In the genomic region with DNA sequence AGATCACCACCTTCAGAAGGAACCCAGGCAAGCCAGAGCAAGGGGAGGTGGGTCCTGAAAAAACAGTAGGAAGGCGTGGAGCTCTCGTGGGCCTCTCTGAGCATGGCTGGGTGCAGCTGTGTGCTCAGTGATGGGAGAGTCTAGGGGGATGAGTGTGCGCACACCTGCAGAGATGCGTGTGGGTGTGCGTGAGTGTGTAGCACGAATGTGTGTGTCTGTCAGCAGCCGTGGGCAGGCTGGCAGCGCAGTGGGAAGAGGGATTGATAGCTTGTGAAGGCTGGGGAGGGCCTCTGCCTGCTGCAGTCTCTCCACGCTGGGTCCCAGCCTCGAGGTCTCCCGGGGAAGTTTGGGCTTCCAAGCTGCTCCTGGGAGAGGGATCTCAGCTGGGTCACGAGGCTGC, we compare ENCODE assay signal across 25 mouse cellular contexts. TPM values are rescaled to one million over a fixed set of nuclear protein-coding genes. Genes with fewer than 3 reads are reported as not detected.
DNase-seq lines count a peak whose midpoint lies in the region; ATAC-seq and TF ChIP-seq lines count a peak whose summit lies in the region.
"Had no signal": no experiment of that assay in that cellular context is flagged by ENCODE, and none has a peak within 500 bp of the region (broad histone marks: within the 10 kb centered on the region; RNA-seq: fewer than 3 reads in every experiment).

No protein-coding gene starts in this region.

- 78% methylated on average over 12 of the region's 12 CpGs for WGBS in hindbrain, embryonic 13.5 days
- WGBS in hindbrain, embryonic 10.5 days, result 79% methylated on average over 12 of the region's 12 CpGs

- no peak overlapping the region for H3K4me2 ChIP-seq in hindbrain, embryonic 13.5 days
- H3K4me2 ChIP-seq: embryonic facial prominence, embryonic 13.5 days; hindbrain, embryonic 12.5 days; limb, embryonic 12.5 days; liver, embryonic 13.5 days; neural tube, embryonic 15.5 days; stomach, embryonic 15.5 days had no signal

- intact Hi-C loops in left cerebral cortex, postnatal 4 days (cut with DNase I), result loop anchor here (5.0 to 10.0 kb wide), 3 partner anchors 53 to 155 kb away; a partner anchor contains a TSS
- intact Hi-C loops in left cerebral cortex, adult 2 months (cut with DNase I), result loop anchor here (2.0 kb wide), 1 partner anchor 47 kb away; no protein-coding TSS in a partner anchor

- no peak overlapping the region for H3K4me3 ChIP-seq in hindbrain, embryonic 13.5 days
- H3K4me3 ChIP-seq in hindbrain, embryonic 10.5 days, result no peak overlapping the region
- no peak overlapping the region for H3K4me3 ChIP-seq in left cerebral cortex, adult 2 months
- H3K4me3 ChIP-seq: embryonic facial prominence, embryonic 13.5 days; hindbrain, embryonic 12.5 days; limb, embryonic 12.5 days; liver, embryonic 13.5 days; neural tube, embryonic 15.5 days; stomach, embryonic 15.5 days had no signal

- DNase-seq in hindbrain, embryonic 10.5 days (ENCODE audit: low spot score), result no peak
- DNase-seq in left cerebral cortex, adult 18-20 months (ENCODE audit: low spot score in 2 of 2), result peak; percentile 49 to 70
- no peak for DNase-seq in left cerebral cortex, postnatal 4 days
- peak; percentile 58 to 73 for DNase-seq in left cerebral cortex, adult 2 months (ENCODE audit: extremely low spot score in 1 of 2, low spot score in 2 of 2)
- peak; percentile 34 for DNase-seq in right cerebral cortex, postnatal 14 days
- DNase-seq in embryo, embryonic 10 days (ENCODE audit: low spot score), result no peak
- DNase-seq in embryo, embryonic 9.5 days (ENCODE audit: extremely low spot score), result no peak
- DNase-seq: adrenal gland, adult 2 months; cerebellum, adult 11 months; gastrocnemius, postnatal 10 days; heart, adult 18-20 months; kidney, adult 11 months; kidney, postnatal 10 days; liver, embryonic 13.5 days had no signal

- H3K9me3 ChIP-seq in hindbrain, embryonic 13.5 days, result no peaks in the 10 kb centered on the region
- H3K9me3 ChIP-seq in hindbrain, embryonic 10.5 days, result no peaks in the 10 kb centered on the region
- H3K9me3 ChIP-seq: embryonic facial prominence, embryonic 13.5 days; hindbrain, embryonic 12.5 days; limb, embryonic 12.5 days; liver, embryonic 13.5 days; neural tube, embryonic 15.5 days; stomach, embryonic 15.5 days had no signal

- no peak overlapping the region for H3K27ac ChIP-seq in hindbrain, embryonic 13.5 days
- no peak overlapping the region for H3K27ac ChIP-seq in hindbrain, embryonic 10.5 days
- H3K27ac ChIP-seq in left cerebral cortex, adult 2 months, result peak overlapping the region; percentile 11; the same call in 1 of the 2 replicates
- H3K27ac ChIP-seq: embryonic facial prominence, embryonic 13.5 days; hindbrain, embryonic 12.5 days; limb, embryonic 12.5 days; liver, embryonic 13.5 days; neural tube, embryonic 15.5 days; stomach, embryonic 15.5 days had no signal

- H3K4me1 ChIP-seq in hindbrain, embryonic 13.5 days (replicated peaks), result peaks cover 31% of the 10 kb centered on the region
- peaks cover 24% of the 10 kb centered on the region for H3K4me1 ChIP-seq in hindbrain, embryonic 10.5 days (replicated peaks)

- peaks cover 32% of the 10 kb centered on the region for H3K27me3 ChIP-seq in hindbrain, embryonic 13.5 days
- H3K27me3 ChIP-seq in hindbrain, embryonic 10.5 days (ENCODE audit: insufficient read depth, poor library complexity, severe bottlenecking), result peaks cover 50% of the 10 kb centered on the region

- no peak for TF ChIP-seq CTCF in left cerebral cortex, adult 2 months (IDR thresholded peaks at IDR 0.05)

- no peaks in the 10 kb centered on the region for H3K36me3 ChIP-seq in hindbrain, embryonic 13.5 days
- H3K36me3 ChIP-seq in hindbrain, embryonic 10.5 days, result no peaks in the 10 kb centered on the region
- H3K36me3 ChIP-seq: embryonic facial prominence, embryonic 13.5 days; hindbrain, embryonic 12.5 days; limb, embryonic 12.5 days; neural tube, embryonic 15.5 days; stomach, embryonic 15.5 days had no signal

- no peak for ATAC-seq in hindbrain, embryonic 13.5 days (ENCODE audit: low FRiP score)
- ATAC-seq: forebrain, embryonic 16.5 days had no signal

- H3K9ac ChIP-seq in hindbrain, embryonic 13.5 days, result peak overlapping the region; percentile 9; the same call in 1 of the 2 replicates
- H3K9ac ChIP-seq: embryonic facial prominence, embryonic 13.5 days; hindbrain, embryonic 12.5 days; limb, embryonic 12.5 days; liver, embryonic 13.5 days; neural tube, embryonic 15.5 days; stomach, embryonic 15.5 days had no signal

RNA-seq across cellular contexts. Expression of a gene that starts 3.1 kb away (rescaled TPM):
- 34.5 and 36.4 TPM in 2 replicates for polyA plus RNA-seq in hindbrain, embryonic 13.5 days (2015; fragmentation: Nextera tagmentation; extraction: Ambion mirVana)
- 9.0 and 14.0 TPM in 2 replicates for polyA plus RNA-seq in hindbrain, embryonic 10.5 days (2016; fragmentation: Nextera tagmentation; extraction: Ambion mirVana)
- total RNA-seq in left cerebral cortex, adult 18-20 months (2021), result 10 to 100 TPM; 72.8 to 99.1 TPM
- total RNA-seq in left cerebral cortex, postnatal 4 days (2021), result 10 to 100 TPM; 35.9 to 48.5 TPM
- 10 to 100 TPM; 63.3 to 80.9 TPM for total RNA-seq in left cerebral cortex, adult 2 months (2021)
- total RNA-seq: common myeloid progenitor, adult 5-6 weeks; heart, adult 18-20 months; megakaryocyte-erythroid progenitor cell, adult 5-6 weeks had no signal

RNA-seq across cellular contexts. Expression of a gene that starts 15.7 kb away (rescaled TPM):
- 0.08 and 0.28 TPM in 2 replicates for polyA plus RNA-seq in hindbrain, embryonic 13.5 days (2015; fragmentation: Nextera tagmentation; extraction: Ambion mirVana)
- polyA plus RNA-seq in hindbrain, embryonic 10.5 days (2016; fragmentation: Nextera tagmentation; extraction: Ambion mirVana), result 0.30 and 0.36 TPM in 2 replicates
- under 1 TPM; 0.45 to 0.72 TPM for total RNA-seq in left cerebral cortex, adult 18-20 months (2021)
- under 1 TPM in 1 of 2 experiments, not detected in 1; 0.30 TPM for total RNA-seq in left cerebral cortex, postnatal 4 days (2021)
- under 1 TPM in 1 of 2 experiments, not detected in 1; 0.40 TPM for total RNA-seq in left cerebral cortex, adult 2 months (2021)
- total RNA-seq: common myeloid progenitor, adult 5-6 weeks; megakaryocyte-erythroid progenitor cell, adult 5-6 weeks had no signal

RNA-seq across cellular contexts. Expression of a gene that starts 51.9 kb away (rescaled TPM):
- not detected in 2 replicates for polyA plus RNA-seq in hindbrain, embryonic 13.5 days (2015; fragmentation: Nextera tagmentation; extraction: Ambion mirVana)
- 1.4 TPM in 1 of 2 replicates, not detected in the other for polyA plus RNA-seq in hindbrain, embryonic 10.5 days (2016; fragmentation: Nextera tagmentation; extraction: Ambion mirVana)
- total RNA-seq in left cerebral cortex, adult 18-20 months (2021), result under 1 TPM; 0.26 to 0.93 TPM
- not detected for total RNA-seq in left cerebral cortex, postnatal 4 days (2021)
- under 1 TPM; 0.30 to 0.48 TPM for total RNA-seq in left cerebral cortex, adult 2 months (2021)
- total RNA-seq: adrenal gland, adult 2 months; common myeloid progenitor, adult 5-6 weeks; gastrocnemius, postnatal 10 days; heart, adult 18-20 months; megakaryocyte-erythroid progenitor cell, adult 5-6 weeks had no signal
- polyA plus RNA-seq: forebrain, embryonic 16.5 days; heart, embryonic 16.5 days; liver, embryonic 13.5 days; lung, embryonic 16.5 days; neural tube, embryonic 15.5 days; stomach, embryonic 15.5 days had no signal

RNA-seq across cellular contexts. Expression of a gene that starts 54.9 kb away (rescaled TPM):
- 14.1 and 14.8 TPM in 2 replicates for polyA plus RNA-seq in hindbrain, embryonic 13.5 days (2015; fragmentation: Nextera tagmentation; extraction: Ambion mirVana)
- polyA plus RNA-seq in hindbrain, embryonic 10.5 days (2016; fragmentation: Nextera tagmentation; extraction: Ambion mirVana), result 11.5 and 13.5 TPM in 2 replicates
- 10 to 100 TPM; 27.1 to 28.1 TPM for total RNA-seq in left cerebral cortex, adult 18-20 months (2021)
- 10 to 100 TPM; 19.3 to 21.5 TPM for total RNA-seq in left cerebral cortex, postnatal 4 days (2021)
- 10 to 100 TPM; 26.1 to 28.7 TPM for total RNA-seq in left cerebral cortex, adult 2 months (2021)

Comparison
In these comparisons a context has a peak if more than half of its experiments do, and no peak if none do; other contexts are left out.
1. DNase-seq: peak in left cerebral cortex, adult 18-20 months (2 of 2), left cerebral cortex, adult 2 months (2 of 2) and right cerebral cortex, postnatal 14 days (single experiment); none in hindbrain, embryonic 10.5 days (single experiment), left cerebral cortex, postnatal 4 days (single experiment), embryo, embryonic 10 days (single experiment) and embryo, embryonic 9.5 days (single experiment).